ENCODE assay signal across 8 mouse cellular contexts in genomic region chr9:50774991-50775612, GRCm38 (mm10). TPM values are rescaled to one million over a fixed set of nuclear protein-coding genes. Genes with fewer than 3 reads are reported as not detected.
A peak's percentile ranks its signal among the peaks of the same experiment; 100 is the strongest.
DNase-seq lines count a peak whose midpoint lies in the region; ATAC-seq and TF ChIP-seq lines count a peak whose summit lies in the region.

TSS of gene Alg9 (plus strand) at chr9:50775019.
TSS of gene 1110032A03Rik (minus strand) at chr9:50775520.

- H3K4me1 ChIP-seq in cortical plate, adult 2 months (ENCODE audit: control insufficient read depth, insufficient read depth, low read length): peaks cover 3% of the 10 kb centered on the region; the same call in 1 of the 2 replicates

- TF ChIP-seq POLR2A in cortical plate, adult 2 months (IDR thresholded peaks at IDR 0.05; ENCODE audit: extremely low read depth, insufficient read depth, low read length): peak; percentile 67

- 0 out of 2 replicates have a peak within 1 kb of the TSS, but pooled peaks have one; percentile 51 for H3K27ac ChIP-seq in cortical plate, adult 2 months (ENCODE audit: insufficient read depth, low read length)

- peak; percentile 90 for DNase-seq in gastrocnemius, postnatal 10 days
- DNase-seq in induced T-regulatory cell, adult 2 months (ENCODE audit: low read depth): peak; percentile 92
- DNase-seq in left cerebral cortex, adult 9 months (ENCODE audit: low spot score in 2 of 2): peak; percentile 57 to 89
- DNase-seq in right cerebral cortex, postnatal 14 days: peak; percentile 92
- peak; percentile 89 for DNase-seq in urinary bladder, postnatal 36 days (ENCODE audit: low spot score in 2 of 2)

- H3K4me3 ChIP-seq in cortical plate, adult 2 months (ENCODE audit: insufficient read depth, low read length): peak within 1 kb of the TSS; percentile 64

- ATAC-seq in activated CD4-positive, CD25-positive, alpha-beta regulatory T cell, adult 4 months: peak; percentile 71
- ATAC-seq in megakaryocyte progenitor cell, adult 5-6 weeks (replicated peaks; ENCODE audit: poor library complexity): peak; percentile 82

- TF ChIP-seq CTCF in cortical plate, adult 2 months (IDR thresholded peaks at IDR 0.05; ENCODE audit: extremely low read depth, insufficient read depth, low read length): no peak

RNA-seq across cellular contexts. Expression of gene Alg9, which starts in this region (rescaled TPM):
- polyA plus RNA-seq in activated CD4-positive, CD25-positive, alpha-beta regulatory T cell, adult 4 months (2017; shearing (Covaris generic)): 1 to 10 TPM; 7.4 to 7.9 TPM
- 22.2 and 23.7 TPM in 2 replicates for polyA plus RNA-seq in cortical plate, adult 2 months (2012; rRNA removed)
- 10 to 100 TPM in 1 of 2 experiments, 1 to 10 TPM in 1; 8.2 to 13.4 TPM for total RNA-seq in gastrocnemius, postnatal 10 days (2021)
- total RNA-seq in megakaryocyte progenitor cell, adult 5-6 weeks (2015): 23.2 and 30.8 TPM in 2 replicates
- 21.4 and 24.7 TPM in 2 replicates for total RNA-seq in megakaryocyte progenitor cell, adult 5-6 weeks (2017)

RNA-seq across cellular contexts. Expression of gene 1110032A03Rik, which starts in this region (rescaled TPM):
- polyA plus RNA-seq in activated CD4-positive, CD25-positive, alpha-beta regulatory T cell, adult 4 months (2017; shearing (Covaris generic)): 10 to 100 TPM; 14.1 to 16.4 TPM
- polyA plus RNA-seq in cortical plate, adult 2 months (2012; rRNA removed): 101 and 102 TPM in 2 replicates
- total RNA-seq in gastrocnemius, postnatal 10 days (2021): 10 to 100 TPM; 11.4 to 12.6 TPM
- total RNA-seq in megakaryocyte progenitor cell, adult 5-6 weeks (2015): 19.5 and 19.7 TPM in 2 replicates
- total RNA-seq in megakaryocyte progenitor cell, adult 5-6 weeks (2017): 13.3 and 16.4 TPM in 2 replicates

Comparison
In these comparisons a context has a peak if more than half of its experiments do, and no peak if none do; other contexts are left out.
1. Peak in every context shown above with its lines: DNase-seq, ATAC-seq, H3K4me3 ChIP-seq and H3K27ac ChIP-seq.